Mouse (Mus musculus) hindbrain, embryonic 13.5 days (tissue): ENCODE data around the gene Chkb. TPM values are rescaled to one million over a fixed set of nuclear protein-coding genes. Genes with fewer than 3 reads are reported as not detected.

Experiments used
- ATAC-seq: fragments of 200-750 bp; cut with Nextera tagmentation; 2 replicates; pipeline ENCODE4 v1.8.0; 2017; ENCODE audit warnings: moderate TSS enrichment; ENCODE audit not compliant: low FRiP score
- H3K27ac ChIP-seq: fragments of 300-500 bp; sonication (generic); 2 replicates; pipeline ENCODE4 v1.5.1; 2015; ENCODE audit warnings: inconsistent platforms, mild to moderate bottlenecking, moderate library complexity
- H3K27me3 ChIP-seq: fragments of 300-500 bp; sonication (generic); 2 replicates; pipeline ENCODE4 v1.6.1; 2015; ENCODE audit warnings: mild to moderate bottlenecking, inconsistent platforms
- H3K36me3 ChIP-seq: fragments of 300-500 bp; sonication (generic); 2 replicates; pipeline ENCODE4 v1.6.1; 2015; ENCODE audit warnings: mild to moderate bottlenecking, inconsistent platforms
- H3K4me1 ChIP-seq: fragments of 300-500 bp; sonication (generic); replicated peaks from 2 replicates; pipeline ENCODE4 v1.6.1; 2015; ENCODE audit warnings: inconsistent platforms
- H3K4me2 ChIP-seq: fragments of 300-500 bp; sonication (generic); 2 replicates; pipeline ENCODE4 v1.6.1; 2015; ENCODE audit warnings: inconsistent platforms, mild to moderate bottlenecking, moderate library complexity
- H3K4me3 ChIP-seq: fragments of 300-500 bp; sonication (generic); 2 replicates; pipeline ENCODE4 v1.5.1; 2015; ENCODE audit warnings: mild to moderate bottlenecking, inconsistent platforms
- H3K9ac ChIP-seq: fragments of 300-500 bp; sonication (generic); 2 replicates; pipeline ENCODE4 v1.6.1; 2015; ENCODE audit warnings: mild to moderate bottlenecking, inconsistent platforms
- H3K9me3 ChIP-seq: fragments of 300-500 bp; sonication (generic); 2 replicates; pipeline ENCODE4 v1.6.1; 2016; ENCODE audit warnings: inconsistent platforms
- WGBS: fragments of 180-500 bp; shearing (Covaris S2); methylation state at CpG from one replicate; pipeline ENCODE4 v1.1.7; 2015; 5-methylcytosine and 5-hydroxymethylcytosine counted together
- polyA plus RNA-seq: library from polyadenylated mRNA; unstranded; fragments of >200 nt; fragmentation: Nextera tagmentation; extraction: Ambion mirVana; gene quantifications from 2 replicates; pipeline ENCODE4 v1.2.1, GENCODE M21; 2015

Chkb gene
- polyA plus RNA-seq, 1 experiment from 2014 or later, result 92.7 TPM

DNA sequence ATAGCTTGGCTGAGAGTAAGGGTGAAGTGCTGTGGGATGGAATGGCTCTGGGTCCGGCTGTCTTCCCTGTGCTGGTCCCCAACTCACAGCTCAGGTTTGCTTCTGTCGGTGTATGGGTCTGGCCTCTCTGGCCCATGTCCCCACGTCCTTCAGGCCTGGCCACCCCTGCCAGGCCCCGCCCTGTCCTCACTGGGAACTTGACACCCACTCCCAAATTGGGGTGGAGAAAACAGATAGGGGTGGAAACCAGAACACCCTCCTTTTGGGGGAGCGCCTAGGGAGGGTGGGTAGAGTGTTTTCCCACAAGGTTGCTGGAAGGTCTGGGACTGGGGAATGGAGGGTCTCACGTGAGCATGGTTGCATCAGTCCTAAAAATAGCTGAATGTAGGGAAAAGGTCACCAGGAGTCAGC, 4.0 kb downstream of the Chkb start, which contains the start of gene Cpt1b:
Cpt1b (minus strand) TSS at position 153 of the 411 bp plus-strand sequence.
- no peak within 1 kb of the TSS for H3K9ac ChIP-seq
- H3K4me2 ChIP-seq, result no peak within 1 kb of the TSS
- H3K27ac ChIP-seq, result no peak within 1 kb of the TSS
- no peaks in the 10 kb centered on the region for H3K27me3 ChIP-seq
- H3K9me3 ChIP-seq, result no peaks in the 10 kb centered on the region
- H3K4me1 ChIP-seq, result peaks cover 18% of the 10 kb centered on the region
- no peak for ATAC-seq
- peaks cover 58% of the 10 kb centered on the region for H3K36me3 ChIP-seq
- no peak within 1 kb of the TSS for H3K4me3 ChIP-seq
- 35% methylated on average over 6 of the region's 6 CpGs for WGBS

DNA sequence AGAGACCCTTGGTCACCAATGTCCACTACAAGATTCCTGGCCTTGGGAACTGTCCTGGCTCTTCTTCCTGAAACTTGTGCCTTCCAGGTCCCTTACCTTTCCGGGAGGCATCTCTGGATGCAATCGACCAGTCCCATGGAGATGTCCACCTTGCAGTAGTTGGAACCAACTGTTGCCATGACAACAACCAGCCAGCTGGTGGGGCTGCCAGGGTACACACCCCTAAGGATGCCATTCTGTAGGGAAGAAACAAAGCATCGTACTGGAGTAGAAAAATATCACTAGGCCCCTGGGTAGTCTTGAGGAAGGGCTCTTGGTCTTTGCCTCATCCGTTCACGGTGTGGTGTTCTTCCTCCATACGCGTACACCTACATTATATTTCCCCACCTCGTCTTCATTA, 5.1 kb downstream of the Chkb start:
- Histone ChIP-seq H3K27ac (no peak overlapping the region), H3K27me3 (no peaks in the 10 kb centered on the region), H3K9me3 (no peaks in the 10 kb centered on the region), H3K4me2 (no peak overlapping the region), H3K36me3 (peaks cover 69% of the 10 kb centered on the region), H3K9ac (no peak overlapping the region), H3K4me3 (no peak overlapping the region), H3K4me1 (peaks cover 14% of the 10 kb centered on the region)
- ATAC-seq, result no peak
- WGBS, result 90% methylated on average over 8 of the region's 8 CpGs

DNA sequence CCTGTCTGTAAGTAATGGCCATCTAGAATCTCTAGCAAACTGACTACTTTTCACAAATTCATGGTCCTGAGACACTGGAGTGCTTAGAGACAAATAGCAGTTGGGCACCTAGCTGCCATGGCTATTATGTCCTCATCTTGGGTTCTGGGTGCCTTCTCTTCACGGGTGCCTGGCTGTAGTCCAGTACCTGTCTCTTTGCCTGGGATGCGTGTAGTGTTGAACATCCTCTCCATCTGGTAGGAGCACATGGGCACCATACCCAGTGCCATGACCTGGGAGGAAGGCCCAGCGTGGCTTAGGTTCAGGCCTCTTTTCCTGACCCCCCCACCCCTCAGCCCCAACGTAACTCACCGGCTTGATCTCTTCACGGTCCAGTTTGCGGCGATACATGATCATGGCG, 7.8 kb downstream of the Chkb start:
- no peaks in the 10 kb centered on the region for H3K9me3 ChIP-seq
- WGBS, result 92% methylated on average over 9 of the region's 9 CpGs
- ATAC-seq, result no peak
- peaks cover 86% of the 10 kb centered on the region for H3K36me3 ChIP-seq
- no peaks in the 10 kb centered on the region for H3K4me1 ChIP-seq
- H3K9ac ChIP-seq, result no peak overlapping the region
- H3K27me3 ChIP-seq, result no peaks in the 10 kb centered on the region
- H3K27ac ChIP-seq, result no peak overlapping the region
- H3K4me2 ChIP-seq, result no peak overlapping the region
- H3K4me3 ChIP-seq, result no peak overlapping the region

DNA sequence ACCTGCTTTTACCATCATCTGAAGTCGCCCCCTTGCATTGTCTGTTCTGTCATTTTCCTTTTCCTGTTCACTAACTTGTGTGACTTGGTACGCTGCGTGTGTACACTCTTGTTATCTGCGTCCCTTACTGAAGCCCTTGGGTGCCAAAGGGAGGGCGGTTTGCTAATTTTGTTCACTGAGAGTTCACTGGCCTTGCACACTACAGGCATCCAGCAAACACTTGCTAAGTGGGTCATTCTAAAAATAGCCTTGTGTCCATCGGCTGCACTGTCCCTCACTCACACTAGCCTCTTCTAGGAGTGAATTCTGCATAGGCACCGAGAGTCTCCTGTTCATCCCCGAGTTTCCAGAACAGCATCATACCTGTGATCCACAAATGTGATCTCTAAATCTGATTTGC, 14.4 kb downstream of the Chkb start:
- 94% methylated on average over 8 of the region's 8 CpGs for WGBS

DNA sequence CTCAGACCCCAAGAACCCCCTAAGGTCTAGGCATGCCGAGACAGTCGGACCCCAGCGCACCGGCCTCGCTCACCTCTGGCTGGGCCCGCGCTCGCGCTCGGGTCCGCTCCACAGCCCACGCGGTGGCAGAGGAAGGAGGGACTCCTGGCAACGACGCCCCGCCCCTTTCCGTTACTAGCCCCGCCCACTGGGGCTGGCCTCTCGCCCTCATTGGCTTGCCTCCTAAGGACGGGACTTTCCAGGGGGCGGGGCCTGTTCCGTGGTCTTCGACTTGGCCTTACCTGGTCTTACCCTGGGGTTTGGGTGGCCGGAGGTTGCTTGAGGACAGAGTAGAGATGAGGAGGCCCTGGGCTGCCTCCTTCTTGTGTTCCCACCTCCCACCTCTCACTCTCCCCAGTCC, 19.6 kb downstream of the Chkb start, which contains the start of gene Syce3:
Syce3 (minus strand) TSS at position 386 of the 400 bp plus-strand sequence.
- no peaks in the 10 kb centered on the region for H3K27me3 ChIP-seq
- 88% methylated on average over 22 of the region's 24 CpGs for WGBS
- ATAC-seq, result no peak
- H3K9me3 ChIP-seq, result peaks cover 13% of the 10 kb centered on the region
- no peak within 1 kb of the TSS for H3K9ac ChIP-seq
- H3K4me1 ChIP-seq, result no peaks in the 10 kb centered on the region
- no peak within 1 kb of the TSS for H3K27ac ChIP-seq
- no peaks in the 10 kb centered on the region for H3K36me3 ChIP-seq
- no peak within 1 kb of the TSS for H3K4me2 ChIP-seq
- H3K4me3 ChIP-seq, result no peak within 1 kb of the TSS

More for the DNA sequence above, 14.4 kb downstream of the Chkb start:
- Histone ChIP-seq H3K4me2 (no peak overlapping the region), H3K4me3 (no peak overlapping the region), H3K27ac (no peak overlapping the region), H3K27me3 (no peaks in the 10 kb centered on the region), H3K4me1 (no peaks in the 10 kb centered on the region), H3K36me3 (peaks cover 43% of the 10 kb centered on the region), H3K9ac (no peak overlapping the region), H3K9me3 (no peaks in the 10 kb centered on the region)
- no peak for ATAC-seq

DNA sequence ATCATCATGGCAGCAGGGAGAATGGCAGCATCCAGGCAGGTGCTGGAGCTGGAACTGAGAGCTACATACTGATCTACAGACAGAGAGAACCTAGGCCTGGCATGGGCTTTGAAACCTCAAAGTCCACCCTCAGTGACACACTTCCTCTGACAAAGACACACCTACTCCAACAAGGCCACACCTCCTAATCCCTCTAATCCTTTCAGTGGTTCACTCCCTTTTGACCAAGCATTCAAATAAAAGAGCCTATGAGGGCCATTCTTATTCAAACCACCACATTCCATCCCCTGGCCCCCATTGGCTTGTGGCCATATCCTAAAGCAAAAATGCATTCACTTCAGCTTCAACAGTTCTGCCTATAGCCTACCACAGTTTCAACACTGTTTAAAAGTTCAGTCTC, 23.0 kb downstream of the Chkb start:
- no peak for ATAC-seq
- H3K4me3 ChIP-seq, result no peak overlapping the region
- peaks cover 13% of the 10 kb centered on the region for H3K9me3 ChIP-seq
- H3K4me2 ChIP-seq, result no peak overlapping the region
- H3K9ac ChIP-seq, result no peak overlapping the region
- H3K36me3 ChIP-seq, result no peaks in the 10 kb centered on the region
- no peak overlapping the region for H3K27ac ChIP-seq
- H3K27me3 ChIP-seq, result no peaks in the 10 kb centered on the region
- H3K4me1 ChIP-seq, result no peaks in the 10 kb centered on the region

GRCm38 (mm10) chr15:89404831-89405623, 24.7 kb downstream of the Chkb start:
- 88% methylated on average over 10 of the region's 10 CpGs for WGBS

DNA sequence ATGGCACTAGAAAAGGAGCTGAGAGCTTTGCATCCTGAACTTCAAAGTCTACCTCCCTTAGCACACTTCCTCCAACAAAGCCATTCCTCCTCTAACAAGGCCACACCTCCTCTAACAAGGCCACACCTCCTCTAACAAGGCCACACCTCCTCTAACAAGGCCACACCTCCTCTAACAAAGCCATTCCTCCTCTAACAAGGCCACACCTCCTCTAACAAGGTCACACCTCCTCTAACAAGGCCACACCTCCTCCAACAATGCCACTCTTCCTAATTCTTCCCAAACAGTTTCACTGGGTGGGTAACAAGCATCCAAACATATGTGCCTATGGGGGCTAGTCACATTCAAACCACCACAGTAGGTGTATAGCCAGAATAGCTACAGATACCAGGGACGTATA, 27.2 kb downstream of the Chkb start:
- ATAC-seq, result no peak
- WGBS, result 87% methylated on average over 1 of the region's 1 CpGs
- no peak overlapping the region for H3K27ac ChIP-seq

More at GRCm38 (mm10) chr15:89404831-89405623, 24.7 kb downstream of the Chkb start:
- Histone ChIP-seq H3K9me3 (peaks cover 13% of the 10 kb centered on the region), H3K4me2 (no peak overlapping the region), H3K4me3 (no peak overlapping the region), H3K4me1 (no peaks in the 10 kb centered on the region), H3K9ac (no peak overlapping the region), H3K27me3 (no peaks in the 10 kb centered on the region), H3K36me3 (no peaks in the 10 kb centered on the region), H3K27ac (no peak overlapping the region)
- ATAC-seq, result no peak

DNA sequence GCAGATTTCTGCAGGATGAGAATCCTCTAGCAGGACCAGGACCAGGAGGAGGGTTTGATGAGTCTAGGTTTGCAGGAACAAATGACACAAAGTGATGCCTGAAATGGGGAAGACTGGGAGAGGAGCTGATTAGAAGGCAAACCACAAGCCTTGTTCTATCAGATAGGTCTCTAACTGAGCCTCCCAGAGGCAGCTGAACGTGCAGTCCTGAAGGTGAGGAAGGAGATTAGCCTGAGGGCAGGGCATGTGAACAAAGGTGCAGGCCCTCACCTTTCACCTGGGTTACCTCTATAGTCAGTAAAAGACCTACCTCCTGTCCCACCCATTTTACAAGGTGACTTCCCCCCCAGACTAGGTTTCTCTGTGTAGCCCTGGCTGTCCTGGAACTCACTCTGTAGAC, 30.0 kb downstream of the Chkb start:
- no peaks in the 10 kb centered on the region for H3K4me1 ChIP-seq
- WGBS, result 90% methylated on average over 1 of the region's 1 CpGs

More for the DNA sequence above, 27.2 kb downstream of the Chkb start:
- Histone ChIP-seq H3K4me2 (no peak overlapping the region), H3K4me1 (no peaks in the 10 kb centered on the region), H3K9me3 (0 out of 2 replicates have a peak, but pooled peaks cover 3% of the 10 kb centered on the region), H3K9ac (no peak overlapping the region), H3K4me3 (no peak overlapping the region), H3K36me3 (no peaks in the 10 kb centered on the region), H3K27me3 (no peaks in the 10 kb centered on the region)

GRCm38 (mm10) chr15:89398146-89398545, 31.6 kb downstream of the Chkb start:
- H3K4me2 ChIP-seq, result no peak overlapping the region
- whole genome bisulfite sequencing, result 77% methylated on average over 2 of the region's 2 CpGs
- no peak overlapping the region for H3K27ac ChIP-seq
- H3K9me3 ChIP-seq, result no peaks in the 10 kb centered on the region
- no peak overlapping the region for H3K9ac ChIP-seq
- H3K4me1 ChIP-seq, result no peaks in the 10 kb centered on the region
- H3K27me3 ChIP-seq, result no peaks in the 10 kb centered on the region
- no peak overlapping the region for H3K4me3 ChIP-seq
- no peaks in the 10 kb centered on the region for H3K36me3 ChIP-seq
- ATAC-seq, result no peak

More for the DNA sequence above, 30.0 kb downstream of the Chkb start:
- ATAC-seq, result no peak
- Histone ChIP-seq H3K4me3 (no peak overlapping the region), H3K27me3 (no peaks in the 10 kb centered on the region), H3K4me2 (no peak overlapping the region), H3K9ac (no peak overlapping the region), H3K36me3 (no peaks in the 10 kb centered on the region), H3K27ac (no peak overlapping the region), H3K9me3 (no peaks in the 10 kb centered on the region)

DNA sequence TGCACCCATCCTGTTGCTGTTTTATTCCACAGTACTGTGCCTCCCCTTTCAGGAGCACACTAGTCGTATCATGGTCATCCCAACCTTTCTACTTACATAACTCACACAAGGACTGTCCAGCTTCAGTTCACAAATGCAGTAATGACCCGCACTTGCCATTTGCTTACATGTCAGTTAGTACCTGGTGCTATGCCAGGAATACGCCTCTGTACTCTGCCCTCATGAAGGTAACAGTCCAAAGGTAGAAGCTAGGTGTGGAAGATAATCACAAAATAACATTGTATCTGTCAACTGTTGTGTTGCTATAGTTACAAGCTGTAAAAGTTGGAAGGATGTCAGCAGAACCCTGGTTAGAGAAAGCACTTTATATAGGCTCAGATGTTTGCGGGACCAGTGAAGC, 32.8 kb downstream of the Chkb start:
- Histone ChIP-seq H3K27ac (no peak overlapping the region), H3K4me1 (no peaks in the 10 kb centered on the region), H3K4me2 (no peak overlapping the region), H3K4me3 (no peak overlapping the region), H3K9ac (no peak overlapping the region), H3K36me3 (no peaks in the 10 kb centered on the region), H3K27me3 (no peaks in the 10 kb centered on the region), H3K9me3 (no peaks in the 10 kb centered on the region)
- 94% methylated on average over 4 of the region's 4 CpGs for WGBS
- no peak for ATAC-seq

DNA sequence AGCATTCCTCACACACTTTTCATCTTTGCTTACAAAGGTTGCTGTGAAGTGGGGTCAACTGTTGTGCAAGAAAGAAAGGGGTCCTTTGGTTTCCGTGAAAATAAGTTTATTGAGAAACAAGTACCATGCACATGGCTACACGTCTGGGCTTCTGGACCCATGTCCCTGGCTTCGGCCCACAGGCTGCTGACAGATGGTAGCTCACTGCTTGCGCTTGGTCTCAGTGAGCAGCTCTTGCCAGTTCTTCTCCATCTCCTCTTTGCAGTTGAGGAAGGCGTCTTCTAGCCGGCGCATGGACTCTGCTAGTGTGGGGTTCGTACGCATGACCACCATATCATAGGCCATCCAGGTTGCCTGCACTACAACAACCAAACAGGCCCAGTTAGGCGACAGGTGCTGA, 39.6 kb downstream of the Chkb start:
- no peak overlapping the region for H3K4me3 ChIP-seq
- no peak overlapping the region for H3K9ac ChIP-seq
- WGBS, result 91% methylated on average over 10 of the region's 10 CpGs
- no peak for ATAC-seq
- no peak overlapping the region for H3K27ac ChIP-seq
- H3K9me3 ChIP-seq, result no peaks in the 10 kb centered on the region
- no peaks in the 10 kb centered on the region for H3K4me1 ChIP-seq
- peaks cover 7% of the 10 kb centered on the region; the same call in 1 of the 2 replicates for H3K27me3 ChIP-seq
- no peaks in the 10 kb centered on the region for H3K36me3 ChIP-seq
- no peak overlapping the region for H3K4me2 ChIP-seq

- 50% methylated on average over 12 of the region's 12 CpGs for WGBS
- Histone ChIP-seq H3K36me3 (no peaks in the 10 kb centered on the region), H3K27ac (no peak overlapping the region), H3K9ac (no peak overlapping the region), H3K27me3 (peaks cover 7% of the 10 kb centered on the region; the same call in 1 of the 2 replicates), H3K4me1 (no peaks in the 10 kb centered on the region), H3K4me2 (no peak overlapping the region), H3K9me3 (no peaks in the 10 kb centered on the region), H3K4me3 (no peak overlapping the region)
- ATAC-seq, result no peak
Observed at GRCm38 (mm10) chr15:89387127-89387526, 42.6 kb downstream of the Chkb start.
